Mouse (Mus musculus) cortical plate, adult 2 months (tissue): ENCODE measurements around the gene Terb2. TPM values are rescaled to one million over a fixed set of nuclear protein-coding genes. Genes with fewer than 3 reads are reported as not detected.

Source experiments
- H3K27ac ChIP-seq: fragments of 200-500 bp; 2 replicates; pipeline ENCODE4 v1.5.1; 2012; ENCODE audit warnings: low read length, control low read depth, inconsistent platforms; ENCODE audit not compliant: insufficient read depth
- H3K4me1 ChIP-seq: fragments of 200-500 bp; 2 replicates; pipeline ENCODE4 v1.6.1; 2011; ENCODE audit warnings: low read length; ENCODE audit not compliant: control insufficient read depth, insufficient read depth
- H3K4me3 ChIP-seq: fragments of 200-500 bp; 2 replicates; pipeline ENCODE4 v1.5.1; 2011; ENCODE audit warnings: mild to moderate bottlenecking, low read length, control low read depth; ENCODE audit not compliant: insufficient read depth
- CTCF ChIP-seq: fragments of 200-500 bp; IDR thresholded peaks from 2 replicates; pipeline ENCODE4 v1.5.1; 2011; ENCODE audit warnings: mild to moderate bottlenecking, control low read depth, low read length; ENCODE audit not compliant: insufficient read depth; ENCODE audit errors: extremely low read depth
- POLR2A ChIP-seq: fragments of 200-500 bp; IDR thresholded peaks from 2 replicates; pipeline ENCODE4 v1.6.1; 2011; ENCODE audit warnings: mild to moderate bottlenecking, low read length, control low read depth; ENCODE audit not compliant: insufficient read depth; ENCODE audit errors: extremely low read depth
- polyA plus RNA-seq: library from polyadenylated mRNA; depleted of rRNA; stranded (reverse); fragments of >200 nt; gene quantifications from 2 replicates; pipeline ENCODE4 v1.2.3, GENCODE M21; 2012; rRNA removed

The Terb2 gene
- not detected in 2 replicates for polyA plus RNA-seq

- no peaks in the 10 kb centered on the region for H3K4me1 ChIP-seq
- TF ChIP-seq CTCF (no peak), POLR2A (no peak)
- H3K4me3 ChIP-seq = no peak within 1 kb of the TSS
- H3K27ac ChIP-seq = no peak within 1 kb of the TSS
Observed at GRCm38 (mm10) chr2:122186106-122186505, at the start of gene Terb2, which contains the start of gene Patl2. TSS of gene Terb2 (plus strand) at chr2:122186272. TSS of gene Patl2 (minus strand) at chr2:122186189.

- Histone ChIP-seq H3K4me1 (no peaks in the 10 kb centered on the region), H3K27ac (no peak overlapping the region), H3K4me3 (no peak overlapping the region)
- TF ChIP-seq POLR2A = no peak
- no peak for TF ChIP-seq CTCF
Observed at GRCm38 (mm10) chr2:122137839-122138465, 48.1 kb upstream of the Terb2 start.

GRCm38 (mm10) chr2:122140815-122141214 lies 45.3 kb upstream of the Terb2 start:
- H3K4me1 ChIP-seq = no peaks in the 10 kb centered on the region
- TF ChIP-seq POLR2A (no peak), CTCF (no peak)
- H3K27ac ChIP-seq = no peak overlapping the region
- no peak overlapping the region for H3K4me3 ChIP-seq

- TF ChIP-seq POLR2A = no peak
- no peak for TF ChIP-seq CTCF
- Histone ChIP-seq H3K27ac (no peak overlapping the region), H3K4me1 (no peaks in the 10 kb centered on the region), H3K4me3 (no peak overlapping the region)
Observed at GRCm38 (mm10) chr2:122141332-122141967, 44.6 kb upstream of the Terb2 start.

GRCm38 (mm10) chr2:122143111-122143510 lies 43.0 kb upstream of the Terb2 start:
- Histone ChIP-seq H3K4me1 (no peaks in the 10 kb centered on the region), H3K4me3 (no peak overlapping the region), H3K27ac (no peak overlapping the region)
- TF ChIP-seq CTCF (no peak), POLR2A (no peak)

- TF ChIP-seq CTCF (no peak), POLR2A (no peak)
- Histone ChIP-seq H3K4me1 (no peaks in the 10 kb centered on the region; the same call in 1 of the 2 replicates), H3K4me3 (no peak overlapping the region)
Observed at GRCm38 (mm10) chr2:122145756-122146155, 40.3 kb upstream of the Terb2 start.

GRCm38 (mm10) chr2:122146687-122147086 lies 39.4 kb upstream of the Terb2 start:
- H3K4me3 ChIP-seq = no peak overlapping the region
- no peak overlapping the region for H3K27ac ChIP-seq
- TF ChIP-seq CTCF = no peak
- no peak for TF ChIP-seq POLR2A
- no peaks in the 10 kb centered on the region; the same call in 1 of the 2 replicates for H3K4me1 ChIP-seq

More at GRCm38 (mm10) chr2:122145756-122146155, 40.3 kb upstream of the Terb2 start:
- H3K27ac ChIP-seq = no peak overlapping the region

- Histone ChIP-seq H3K27ac (peak within 1 kb of the TSS; percentile 5; the same call in 1 of the 2 replicates), H3K4me1 (no peaks in the 10 kb centered on the region; the same call in 1 of the 2 replicates), H3K4me3 (peak within 1 kb of the TSS; percentile 65)
- TF ChIP-seq CTCF (no peak), POLR2A (peak; percentile 98)
Observed at GRCm38 (mm10) chr2:122147508-122148241, 38.4 kb upstream of the Terb2 start, which contains the start of gene B2m. TSS of gene B2m (plus strand) at chr2:122147686.

GRCm38 (mm10) chr2:122148242-122148917 lies 37.7 kb upstream of the Terb2 start:
- TF ChIP-seq CTCF (no peak), POLR2A (no peak)

More at GRCm38 (mm10) chr2:122148242-122148917, 37.7 kb upstream of the Terb2 start:
- peak overlapping the region; percentile 65 for H3K4me3 ChIP-seq
- no peaks in the 10 kb centered on the region; the same call in 1 of the 2 replicates for H3K4me1 ChIP-seq
- H3K27ac ChIP-seq = no peak overlapping the region
